Mouse (Mus musculus): ENCODE data around the gene Kcna2.

Gene Kcna2

GRCm38 (mm10) chr3:107101787-107102651 lies 1.1 kb downstream of the Kcna2 start:
- DNase-seq (ENCODE audit: low spot score) = no peak

GRCm38 (mm10) chr3:107103041-107103440 lies 2.1 kb downstream of the Kcna2 start:
- no peak for DNase-seq (ENCODE audit: low spot score)

- DNase-seq (ENCODE audit: low spot score) = no peak
Measured at GRCm38 (mm10) chr3:107103462-107103861, 2.5 kb downstream of the Kcna2 start.

- DNase-seq (ENCODE audit: low spot score) = no peak
Measured at GRCm38 (mm10) chr3:107105986-107106385, 5.0 kb downstream of the Kcna2 start.

- no peak for DNase-seq (ENCODE audit: low spot score)
Measured at GRCm38 (mm10) chr3:107112498-107112897, 11.6 kb downstream of the Kcna2 start.

- DNase-seq (ENCODE audit: low spot score) = no peak
Measured at GRCm38 (mm10) chr3:107112932-107113659, 12.2 kb downstream of the Kcna2 start.

GRCm38 (mm10) chr3:107113771-107114737 lies 13.1 kb downstream of the Kcna2 start:
- DNase-seq (ENCODE audit: low spot score) = no peak

- DNase-seq (ENCODE audit: low spot score) = no peak
Measured at GRCm38 (mm10) chr3:107114941-107115340, 14.0 kb downstream of the Kcna2 start.

GRCm38 (mm10) chr3:107115746-107116145 lies 14.8 kb downstream of the Kcna2 start:
- DNase-seq (ENCODE audit: low spot score) = no peak

GRCm38 (mm10) chr3:107119864-107120564 lies 19.1 kb downstream of the Kcna2 start:
- DNase-seq (ENCODE audit: low spot score) = no peak

- no peak for DNase-seq (ENCODE audit: low spot score)
Measured at GRCm38 (mm10) chr3:107122306-107122705, 21.4 kb downstream of the Kcna2 start.

GRCm38 (mm10) chr3:107127667-107128066 lies 26.7 kb downstream of the Kcna2 start:
- DNase-seq (ENCODE audit: low spot score) = no peak

GRCm38 (mm10) chr3:107128421-107128820 lies 27.5 kb downstream of the Kcna2 start:
- DNase-seq (ENCODE audit: low spot score) = no peak

- no peak for DNase-seq (ENCODE audit: low spot score)
Measured at GRCm38 (mm10) chr3:107129251-107129650, 28.3 kb downstream of the Kcna2 start.

GRCm38 (mm10) chr3:107130661-107131326 lies 29.8 kb downstream of the Kcna2 start:
- DNase-seq (ENCODE audit: low spot score) = no peak

- no peak for DNase-seq (ENCODE audit: low spot score)
Measured at GRCm38 (mm10) chr3:107131846-107132245, 30.9 kb downstream of the Kcna2 start.

- DNase-seq (ENCODE audit: low spot score) = no peak
Measured at GRCm38 (mm10) chr3:107132651-107133050, 31.7 kb downstream of the Kcna2 start.

GRCm38 (mm10) chr3:107134457-107134856 lies 33.5 kb downstream of the Kcna2 start:
- DNase-seq (ENCODE audit: low spot score) = no peak

- no peak for DNase-seq (ENCODE audit: low spot score)
Measured at GRCm38 (mm10) chr3:107147126-107147525, 46.2 kb downstream of the Kcna2 start.

GRCm38 (mm10) chr3:107149006-107149405 lies 48.1 kb downstream of the Kcna2 start:
- DNase-seq (ENCODE audit: low spot score) = no peak

GRCm38 (mm10) chr3:107150469-107150868 lies 49.5 kb downstream of the Kcna2 start:
- DNase-seq (ENCODE audit: low spot score) = no peak

All from yolk sac, embryonic 10.5 days (tissue).